Mouse (Mus musculus): Measurements from ENCODE around the gene Abcf1.
"Not testable (repeated sequence)": the region's sequence is repeated elsewhere in the genome, so short reads cannot be mapped to it uniquely, and the experiment has no call there.

Abcf1 gene

DNA sequence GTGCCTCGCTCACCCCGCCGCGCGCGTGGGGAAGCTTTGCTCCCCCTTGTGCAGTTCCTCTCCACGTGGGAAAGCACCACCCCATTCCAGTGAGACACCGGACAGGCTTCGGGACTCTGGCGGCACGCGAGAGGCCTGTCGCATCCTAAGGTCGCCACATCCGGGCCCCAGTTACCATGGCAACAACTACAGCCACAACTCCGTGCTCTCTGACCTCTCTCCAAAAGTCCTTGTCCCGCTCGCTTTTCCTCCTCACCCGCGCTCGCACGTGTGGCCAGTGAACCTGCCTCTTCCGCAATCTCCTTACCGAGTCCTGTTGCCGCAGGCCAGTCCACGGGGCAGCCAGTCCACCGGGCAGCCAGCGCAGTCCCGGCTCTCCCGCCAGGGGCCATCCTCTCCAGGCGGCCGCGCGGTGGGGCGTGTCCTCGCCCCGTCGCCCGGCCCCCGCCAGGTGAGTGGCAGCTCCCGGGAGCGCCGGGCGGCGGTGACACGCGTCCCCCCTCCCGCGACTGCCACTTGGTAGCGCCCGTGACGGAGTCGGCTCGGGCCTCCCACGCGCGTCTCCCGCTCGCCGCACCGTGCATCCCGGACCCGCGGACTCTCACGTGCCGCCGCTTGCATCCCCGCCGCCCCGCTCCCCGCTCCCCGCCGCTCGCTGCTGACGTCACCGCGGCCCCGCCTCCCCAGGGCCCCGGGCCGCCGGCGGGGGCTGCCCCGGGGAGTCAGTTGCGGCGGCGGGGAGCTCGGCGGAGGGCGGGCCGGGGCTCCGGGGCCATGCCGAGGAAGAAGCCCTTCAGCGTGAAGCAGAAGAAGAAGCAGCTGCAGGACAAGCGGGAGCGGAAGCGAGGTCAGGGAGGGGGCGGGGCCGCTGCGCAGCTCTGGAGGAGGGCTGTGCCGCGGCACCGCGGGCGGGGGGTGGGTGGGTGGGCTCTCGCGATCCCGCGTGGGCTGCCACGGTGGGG is 10.1 kb upstream of the Abcf1 start, which contains the start of the genes Gnl1 and Prr3:
Gene Gnl1 (plus strand): TSS at position 451 of the 962 bp plus-strand sequence.
Gene Prr3 (minus strand): TSS at position 836 of the 962 bp plus-strand sequence.
- DNase-seq (ENCODE audit: low read depth, low spot score), result peak; percentile 93

DNA sequence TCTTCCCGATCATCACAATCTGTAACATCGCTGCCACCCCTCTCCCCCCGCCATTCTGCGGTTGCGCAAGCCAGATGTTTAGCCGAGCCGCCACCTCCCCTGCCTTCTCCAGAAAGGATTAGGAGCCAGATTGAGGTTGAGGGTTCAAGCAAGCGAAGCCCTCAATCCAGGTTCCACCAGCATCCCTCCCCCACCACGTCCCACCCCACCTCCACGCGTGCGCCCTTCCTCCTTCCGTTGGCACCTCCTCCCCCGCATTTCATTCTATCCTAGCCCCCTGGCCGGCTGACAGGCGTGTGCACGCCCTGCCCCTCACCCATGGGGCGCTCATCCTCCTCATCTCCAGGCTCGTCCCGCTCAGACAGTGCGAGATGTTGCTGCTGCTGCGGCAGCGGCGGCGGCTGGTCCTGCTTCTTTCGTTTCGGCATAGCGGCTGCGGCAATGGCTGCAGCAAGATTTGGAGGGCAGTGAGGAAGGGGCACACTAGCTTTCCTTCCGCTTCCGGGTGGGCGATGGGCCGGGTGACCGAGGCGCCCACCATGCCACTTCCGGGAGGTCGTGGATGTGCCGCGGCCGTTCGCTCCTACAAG is 9.3 kb upstream of the Abcf1 start:
- DNase-seq (ENCODE audit: low read depth, low spot score), result no peak

DNA sequence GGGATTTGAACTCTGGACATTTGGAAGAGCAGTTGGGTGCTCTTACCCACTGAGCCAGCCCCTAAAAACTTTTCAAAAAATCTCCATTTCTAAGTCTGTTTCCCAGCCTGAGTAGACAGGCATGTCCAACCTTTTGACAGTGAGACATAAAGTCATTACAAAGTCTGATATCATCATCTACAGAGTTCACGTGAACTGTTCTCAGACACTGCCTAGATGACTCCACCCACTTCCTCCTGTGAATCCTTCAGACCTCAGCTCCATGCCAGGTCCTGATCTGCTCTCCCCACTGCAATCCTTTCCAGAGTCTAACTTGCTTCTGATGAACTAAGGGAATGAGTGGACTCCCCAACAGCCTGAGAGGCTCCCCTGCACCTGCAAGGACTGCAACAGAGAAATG is 2.6 kb upstream of the Abcf1 start:
- DNase-seq (ENCODE audit: low read depth, low spot score), result peak; percentile 62

DNA sequence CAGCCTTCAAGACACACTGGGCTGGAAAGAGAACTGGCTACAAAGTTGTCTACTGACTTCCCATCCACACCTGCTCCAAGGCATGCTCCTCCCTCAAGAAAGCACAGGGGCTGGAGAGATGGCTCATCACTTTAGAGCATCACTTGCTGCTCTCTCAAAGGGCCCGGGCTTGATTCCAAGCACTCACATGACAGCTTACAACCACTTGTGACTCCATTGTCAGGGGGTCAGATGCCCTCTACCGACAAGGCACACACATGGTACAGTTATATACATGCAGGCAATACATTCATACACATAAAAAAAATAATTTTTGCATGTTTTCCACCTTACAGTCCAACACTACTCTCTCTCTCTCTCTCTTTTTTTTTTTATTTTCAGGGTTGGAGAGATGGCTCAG is 1.9 kb downstream of the Abcf1 start:
- no peak for DNase-seq (ENCODE audit: low read depth, low spot score)

DNA sequence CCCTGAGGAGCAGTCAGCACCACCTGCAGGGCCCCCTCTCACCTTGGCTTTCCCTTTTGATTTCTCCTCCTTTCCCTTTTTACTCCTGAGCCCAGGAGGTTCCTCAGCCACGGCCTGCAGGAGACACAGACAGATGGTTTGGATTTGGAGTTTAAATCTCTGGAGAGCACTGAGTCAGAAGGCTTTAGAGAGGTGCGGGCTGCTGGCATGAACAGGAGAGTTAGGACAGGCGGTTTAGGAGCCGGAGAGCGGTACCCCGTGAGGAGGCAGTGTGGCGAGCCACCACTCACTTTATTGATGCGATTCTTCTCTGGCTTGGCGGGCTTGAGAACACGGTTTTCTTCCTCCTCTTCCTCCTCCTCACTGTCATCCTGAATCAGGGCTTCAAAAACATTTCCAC is 6.3 kb downstream of the Abcf1 start:
- DNase-seq (ENCODE audit: low read depth, low spot score), result no peak

DNA sequence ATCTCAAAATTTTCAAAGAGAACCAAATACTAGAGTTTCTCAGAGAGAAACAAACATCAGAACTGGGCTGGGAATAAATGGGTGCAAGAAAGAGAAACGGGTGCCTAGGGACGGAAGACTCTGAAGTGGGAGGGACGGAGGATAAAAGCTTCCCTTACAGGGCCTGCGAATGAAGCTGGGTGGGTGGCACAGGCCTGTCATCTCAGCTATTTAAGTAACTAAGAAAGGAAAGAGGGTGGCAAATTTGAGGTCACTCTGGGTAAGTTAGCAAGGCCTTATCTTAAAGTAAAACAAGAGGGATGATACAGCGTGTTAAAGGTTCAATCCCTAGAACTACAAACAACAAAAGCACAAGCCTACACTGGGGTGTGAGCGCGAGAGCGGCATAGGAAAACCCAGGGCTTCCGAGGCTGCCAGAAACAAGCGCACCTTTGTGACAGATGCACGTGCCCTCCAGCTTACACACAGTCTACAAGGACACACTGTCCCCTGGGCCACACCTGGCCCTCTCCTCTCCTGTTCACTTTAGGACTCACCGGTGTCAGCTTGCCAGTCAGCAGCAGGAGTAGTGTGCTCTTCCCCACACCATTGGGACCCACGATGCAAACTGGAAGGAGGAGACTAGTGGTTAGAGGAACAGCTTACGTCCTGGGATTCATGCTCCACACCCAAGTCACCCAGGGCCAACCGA is 10.9 kb downstream of the Abcf1 start:
- no peak for DNase-seq (ENCODE audit: low read depth, low spot score)

DNA sequence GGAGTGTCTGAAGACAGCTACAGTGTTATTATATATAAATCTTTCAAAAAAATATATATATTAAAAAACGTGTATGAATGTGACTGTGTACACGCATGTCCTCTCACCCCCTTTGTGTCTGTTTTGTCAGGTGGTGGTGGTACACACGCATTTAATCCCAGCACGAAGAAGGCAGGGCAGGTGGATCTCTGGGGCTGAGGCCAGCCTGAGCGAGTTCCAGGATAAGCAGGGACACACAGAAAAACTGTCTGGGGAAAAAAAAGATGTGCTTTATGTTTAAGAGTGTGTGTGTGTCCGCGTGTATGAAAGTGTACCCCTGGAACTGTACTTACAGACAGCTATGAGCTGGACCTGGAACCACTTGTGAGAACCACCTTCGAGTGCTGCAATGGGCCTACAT is 14.9 kb downstream of the Abcf1 start:
- no peak for DNase-seq (ENCODE audit: low read depth, low spot score)

DNA sequence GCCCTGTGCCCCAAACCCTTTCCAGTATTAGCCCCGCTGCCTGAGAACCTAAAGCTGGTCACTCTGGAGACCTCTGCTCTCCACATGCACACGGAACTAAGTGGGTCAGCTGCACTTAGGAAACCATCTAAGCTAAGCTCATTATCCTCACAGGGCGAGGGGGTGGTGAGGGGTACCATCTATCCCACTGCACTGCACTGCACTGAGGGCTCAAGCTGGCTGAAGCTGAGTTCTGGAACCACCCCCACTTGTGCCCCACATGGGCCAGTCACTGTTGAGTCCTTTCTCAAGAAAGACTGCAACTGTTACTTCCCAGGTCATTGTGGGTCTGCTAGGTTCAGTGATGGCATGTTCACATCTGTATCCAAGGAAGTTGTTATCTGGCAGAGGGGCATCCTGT is 17.0 kb downstream of the Abcf1 start:
- DNase-seq (ENCODE audit: low read depth, low spot score), result not testable (repeated sequence)

DNA sequence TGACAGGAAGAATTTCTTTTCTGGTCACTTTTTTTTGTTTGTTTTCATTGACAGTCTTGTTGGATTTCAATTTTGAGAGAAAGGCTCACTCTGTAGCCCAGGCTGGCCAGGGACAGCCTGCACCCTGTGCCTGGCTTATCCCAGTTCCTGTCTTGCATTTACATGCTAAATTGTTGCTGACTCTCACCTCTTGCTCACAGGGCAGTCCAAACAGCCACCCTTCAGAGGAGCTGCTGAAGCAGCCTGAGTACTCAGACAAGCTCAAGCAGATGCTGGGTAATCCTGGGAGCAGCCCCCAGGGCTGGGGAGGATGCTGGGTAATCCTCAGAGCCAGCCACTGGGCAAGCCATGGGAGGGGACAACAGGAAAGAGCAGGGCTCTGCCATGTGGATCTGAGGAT is 18.6 kb downstream of the Abcf1 start:
- DNase-seq (ENCODE audit: low read depth, low spot score), result not testable (repeated sequence)

DNA sequence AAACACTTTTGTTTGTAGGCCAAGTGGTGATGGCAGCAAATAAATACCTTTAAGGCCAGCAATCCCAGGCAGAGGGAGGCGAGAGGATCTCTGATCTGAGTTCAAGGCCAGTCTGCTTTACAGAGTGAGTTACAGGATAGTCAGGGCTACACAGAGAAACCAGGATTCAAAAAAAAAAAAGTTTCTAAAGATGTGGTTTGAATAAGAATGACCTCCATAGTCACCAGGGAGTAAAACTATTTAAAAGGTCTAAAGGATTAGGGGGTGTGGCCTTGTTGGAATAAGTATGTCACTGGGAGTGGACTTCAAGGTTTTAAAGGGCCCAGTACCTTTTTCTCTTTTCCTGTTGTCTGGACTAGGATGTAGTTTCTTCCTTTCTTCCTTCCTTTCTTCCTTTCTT is 29.6 kb downstream of the Abcf1 start:
- DNase-seq (ENCODE audit: low read depth, low spot score), result no peak

DNA sequence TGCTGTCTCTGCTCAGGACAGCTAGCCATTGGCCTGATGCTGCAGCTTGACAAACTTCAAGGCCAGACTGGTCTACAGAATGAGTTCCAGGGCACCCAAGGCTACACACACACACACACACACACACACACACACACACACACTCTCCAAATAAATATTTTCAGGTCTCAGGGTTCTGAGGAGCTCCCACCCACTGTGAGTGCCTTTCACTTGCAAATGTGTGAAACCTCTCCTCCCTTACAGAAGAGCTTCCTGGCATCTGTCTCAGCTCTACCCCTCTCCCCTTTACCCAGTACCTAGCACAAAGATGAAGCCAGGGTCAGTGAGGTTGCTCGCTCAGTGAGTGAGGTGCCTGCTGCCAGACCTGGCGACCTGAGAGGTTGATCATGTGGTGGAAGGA is 30.5 kb downstream of the Abcf1 start:
- no peak for DNase-seq (ENCODE audit: low read depth, low spot score)

DNA sequence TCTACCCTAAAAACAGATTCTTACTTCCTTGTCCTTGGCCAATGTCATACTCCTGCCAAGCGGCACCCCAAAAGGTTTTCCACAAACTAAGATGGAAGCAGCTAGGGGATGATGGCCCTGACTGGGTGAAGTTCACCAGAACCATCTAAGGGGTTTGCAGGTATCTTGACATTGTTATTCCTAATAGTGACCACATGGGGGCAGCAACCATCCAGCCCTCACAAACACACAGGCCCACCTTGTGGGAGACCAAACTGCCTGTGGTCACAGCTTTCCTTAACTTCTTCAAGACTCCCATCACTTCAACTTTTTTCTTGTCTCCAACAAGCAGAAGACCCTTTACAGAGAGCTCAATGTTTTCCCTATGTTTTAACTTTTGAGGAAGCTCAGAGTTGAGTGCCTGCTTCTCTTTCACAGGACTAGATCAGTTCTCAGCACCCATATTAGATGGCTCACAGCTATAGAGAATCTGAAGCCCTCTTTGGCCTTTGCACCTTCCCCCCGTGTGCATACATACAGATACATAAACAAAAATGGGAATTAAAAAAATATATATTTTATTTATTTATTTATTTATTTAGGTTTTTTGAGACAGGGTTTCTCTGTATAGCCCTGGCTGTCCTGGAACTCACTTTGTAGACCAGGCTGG is 31.7 kb downstream of the Abcf1 start:
- peak; percentile 90 for DNase-seq (ENCODE audit: low read depth, low spot score)

DNA sequence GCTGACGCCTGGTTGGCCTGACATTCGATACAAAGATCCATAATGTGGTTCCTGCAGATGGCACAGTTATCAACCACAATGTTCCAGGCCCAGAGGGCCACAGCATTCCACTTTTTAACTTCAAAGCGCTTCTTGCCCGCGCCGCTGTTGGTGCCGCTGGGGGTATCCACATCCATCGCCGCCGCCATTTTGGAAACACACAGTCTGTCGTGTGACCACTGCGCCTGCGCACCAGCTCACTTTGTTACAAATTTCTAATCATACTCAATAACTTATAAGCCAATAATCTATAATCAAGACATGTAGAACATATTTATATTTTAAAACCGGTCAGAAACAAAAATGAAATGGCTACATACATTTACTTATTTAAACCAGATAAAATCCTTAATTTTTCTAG is 33.8 kb downstream of the Abcf1 start:
- not testable (repeated sequence) for DNase-seq (ENCODE audit: low read depth, low spot score)

DNA sequence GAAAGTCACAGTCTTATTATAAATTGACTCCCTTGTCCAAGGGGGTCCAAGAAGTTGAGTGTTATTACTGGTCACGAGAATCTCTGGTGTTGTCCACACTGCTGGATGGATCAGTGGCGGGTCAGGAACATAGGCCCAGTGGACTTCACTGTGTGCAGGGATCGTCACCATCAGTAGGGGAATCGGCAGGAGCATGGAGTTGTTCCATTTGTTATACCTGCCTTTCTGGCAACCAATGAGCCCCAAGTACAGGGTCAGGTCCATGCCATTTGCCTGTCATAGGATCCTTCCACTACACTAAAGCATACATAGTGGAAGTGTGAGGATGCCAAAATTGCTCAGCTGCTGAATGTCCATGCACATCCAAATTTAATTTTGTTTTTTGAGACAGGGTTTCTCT is 37.0 kb downstream of the Abcf1 start:
- no peak for DNase-seq (ENCODE audit: low read depth, low spot score)

DNA sequence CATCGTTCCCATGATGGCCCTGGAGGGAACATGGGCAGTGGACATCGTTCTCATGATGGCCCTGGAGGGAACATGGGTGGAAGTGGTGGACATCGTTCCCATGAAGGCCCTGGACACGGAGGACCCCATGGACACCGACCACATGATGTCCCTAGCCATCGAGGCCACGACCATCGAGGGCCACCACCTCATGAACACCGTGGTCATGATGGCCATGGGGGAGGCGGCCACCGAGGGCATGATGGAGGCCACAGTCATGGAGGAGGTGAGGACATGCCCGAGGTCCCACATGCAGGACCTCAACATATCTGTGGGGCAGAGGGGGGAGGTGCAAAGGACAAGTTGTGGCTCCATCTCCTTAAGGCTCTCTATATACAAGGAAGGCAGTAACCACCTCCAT is 38.9 kb downstream of the Abcf1 start:
- DNase-seq (ENCODE audit: low read depth, low spot score), result no peak

DNA sequence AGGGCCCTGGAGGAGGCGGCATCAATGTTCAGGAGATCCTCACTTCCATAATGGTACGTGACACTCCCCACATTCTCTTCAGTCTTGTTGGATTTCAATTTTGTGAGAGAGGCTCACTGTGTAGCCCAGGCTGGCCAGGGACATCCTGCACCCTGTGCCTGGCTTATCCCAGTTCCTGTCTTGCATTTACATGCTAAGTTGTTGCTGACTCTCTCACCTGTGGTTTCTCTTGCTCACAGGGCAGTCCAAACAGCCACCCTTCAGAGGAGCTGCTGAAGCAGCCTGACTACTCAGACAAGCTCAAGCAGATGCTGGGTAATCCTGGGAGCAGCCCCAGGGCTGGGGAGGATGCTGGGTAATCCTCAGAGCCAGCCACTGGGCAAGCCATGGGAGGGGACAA is 40.0 kb downstream of the Abcf1 start:
- no peak for DNase-seq (ENCODE audit: low read depth, low spot score)

DNA sequence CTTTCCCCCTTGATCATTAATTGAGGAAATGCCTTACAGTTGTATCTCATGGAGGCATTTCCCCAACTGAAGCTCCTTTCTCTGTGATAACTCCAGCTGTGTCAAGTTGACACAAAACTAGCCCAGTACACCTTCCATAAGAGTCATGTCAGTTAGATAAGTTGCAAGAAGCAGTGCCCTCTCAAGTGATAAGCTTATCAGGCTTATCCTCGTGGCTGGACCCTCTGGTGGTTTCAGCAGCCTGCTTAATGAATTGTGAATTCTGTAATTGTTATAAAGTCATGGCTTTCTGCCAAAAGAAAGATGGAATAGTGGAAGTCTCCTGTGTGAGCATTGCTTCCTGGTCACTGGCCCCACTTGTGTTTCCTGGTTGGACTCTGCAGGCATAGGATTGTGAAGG is 42.1 kb downstream of the Abcf1 start:
- DNase-seq (ENCODE audit: low read depth, low spot score), result no peak

DNA sequence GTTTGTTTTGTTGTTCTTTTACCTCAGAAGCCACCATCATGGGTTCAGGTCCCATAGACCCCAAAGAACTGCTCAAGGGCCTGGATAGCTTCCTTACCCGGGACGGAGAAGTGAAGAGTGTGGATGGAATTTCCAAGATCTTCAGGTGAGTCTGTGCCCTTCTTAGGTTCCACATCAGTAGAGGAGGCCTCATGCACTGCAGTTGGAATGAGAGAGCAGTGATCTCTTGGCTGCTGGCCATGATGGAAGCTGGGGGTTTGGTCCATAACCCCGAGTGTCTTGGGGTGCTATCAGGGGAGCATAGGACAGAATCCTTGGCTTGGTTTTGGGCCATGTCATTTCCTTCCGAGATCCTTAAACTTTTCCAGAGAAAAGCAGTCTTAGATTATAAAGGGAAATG is 46.3 kb downstream of the Abcf1 start:
- DNase-seq (ENCODE audit: low read depth, low spot score), result no peak

DNA sequence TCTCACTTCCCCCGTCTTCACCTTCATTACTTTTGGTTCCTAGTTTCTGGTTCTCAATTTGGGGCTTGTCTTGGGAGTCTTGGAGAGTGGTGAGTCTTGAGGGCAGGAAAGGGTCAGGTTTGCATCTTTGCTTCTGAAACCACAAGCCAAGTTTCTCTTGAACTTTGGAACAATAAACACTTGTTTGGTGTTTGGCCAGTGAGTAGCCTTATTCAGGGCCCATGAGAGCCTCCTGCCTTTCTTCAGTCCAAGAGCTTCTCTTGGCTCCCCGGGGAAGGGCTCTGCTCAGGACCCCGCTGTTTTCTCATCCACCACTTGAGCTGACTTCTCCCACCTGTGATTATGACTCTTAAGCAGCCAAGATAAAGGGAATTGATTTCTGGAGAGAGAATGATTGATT is 47.0 kb downstream of the Abcf1 start:
- no peak for DNase-seq (ENCODE audit: low read depth, low spot score)

DNA sequence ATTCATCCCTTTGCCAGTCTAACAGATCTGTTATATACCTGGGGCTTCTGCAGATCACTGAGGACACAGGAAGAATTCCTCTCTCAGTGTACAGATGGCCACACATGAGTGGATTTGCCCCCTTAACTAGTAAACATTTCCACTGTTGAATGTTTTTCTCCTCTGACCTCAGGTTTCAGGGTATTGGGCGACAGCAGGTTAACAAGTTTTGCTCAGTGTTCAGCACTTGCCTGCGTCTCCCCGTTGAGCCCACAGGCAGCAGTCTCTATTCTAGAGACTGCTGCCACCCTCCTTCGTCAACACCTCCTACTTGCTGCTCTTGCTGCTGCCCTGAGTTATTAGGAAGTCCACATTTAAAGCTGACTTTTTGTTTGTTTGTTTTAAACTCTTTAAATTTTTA is 47.9 kb downstream of the Abcf1 start:
- no peak for DNase-seq (ENCODE audit: low read depth, low spot score)

DNA sequence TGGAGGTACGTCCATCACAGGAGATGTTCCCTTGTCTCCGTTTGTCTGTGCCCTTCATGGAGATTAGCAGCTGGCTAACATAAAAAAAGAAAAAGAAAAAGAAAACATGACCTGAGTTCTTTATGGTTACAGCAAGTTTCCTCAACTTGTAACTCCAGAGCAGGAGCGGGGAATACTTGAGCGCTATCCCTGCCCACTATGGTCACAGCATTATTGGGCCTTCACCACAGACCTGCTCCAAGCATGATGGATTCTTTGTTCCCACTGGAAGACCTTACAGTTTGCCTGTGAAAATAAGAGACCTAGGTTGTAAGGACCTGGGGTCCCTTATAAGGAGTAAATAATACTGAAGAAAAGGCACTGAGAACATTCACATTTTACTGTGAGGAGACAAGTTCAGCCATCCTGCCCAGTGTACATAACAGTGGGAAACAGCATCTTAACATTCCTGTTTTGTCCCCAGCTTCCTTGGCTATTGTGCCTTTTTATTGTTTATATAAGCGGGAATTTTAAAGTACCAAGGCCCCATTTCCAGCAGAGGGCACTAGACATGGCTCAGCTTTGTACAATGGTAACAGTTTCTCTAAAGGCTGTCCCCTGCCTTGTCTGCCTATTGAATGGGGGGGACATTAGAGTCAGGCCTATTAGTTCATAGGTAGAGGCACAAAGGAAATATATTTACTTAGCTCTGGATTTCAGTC is 48.5 kb downstream of the Abcf1 start:
- DNase-seq (ENCODE audit: low read depth, low spot score), result peak; percentile 57
